Mouse (Mus musculus) cerebellum, postnatal 10 days (tissue): ENCODE data around the gene Wwox.

Source experiments
- DNase-seq, 2 experiments: peaks; one replicate each; pipeline ENCODE4 v3.0.0; 2021; ENCODE audit warnings: mixed read lengths in 2 of 2

The Wwox gene

GRCm38 (mm10) chr8:115045746-115046145, 606.3 kb downstream of the Wwox start:
- DNase-seq, result no peak

- DNase-seq, result no peak
These were observed 607.0 kb downstream of the Wwox start for GRCm38 (mm10) chr8:115046496-115046895.

GRCm38 (mm10) chr8:115058193-115058835, 618.9 kb downstream of the Wwox start:
- no peak for DNase-seq

GRCm38 (mm10) chr8:115063623-115064022, 624.2 kb downstream of the Wwox start:
- no peak for DNase-seq

GRCm38 (mm10) chr8:115064691-115065090, 625.2 kb downstream of the Wwox start:
- DNase-seq, result no peak

- DNase-seq, result no peak
These were observed 625.9 kb downstream of the Wwox start for GRCm38 (mm10) chr8:115065386-115065785.

GRCm38 (mm10) chr8:115066550-115067058, 627.1 kb downstream of the Wwox start:
- no peak for DNase-seq

GRCm38 (mm10) chr8:115068723-115069122, 629.3 kb downstream of the Wwox start:
- DNase-seq, result no peak

GRCm38 (mm10) chr8:115070225-115070624, 630.8 kb downstream of the Wwox start:
- no peak for DNase-seq

GRCm38 (mm10) chr8:115071231-115071630, 631.8 kb downstream of the Wwox start:
- DNase-seq, result no peak

GRCm38 (mm10) chr8:115078296-115078695, 638.8 kb downstream of the Wwox start:
- no peak for DNase-seq

GRCm38 (mm10) chr8:115081302-115082207, 642.1 kb downstream of the Wwox start:
- DNase-seq, result peak; percentile 60 to 77

- no peak for DNase-seq
These were observed 648.7 kb downstream of the Wwox start for GRCm38 (mm10) chr8:115088162-115088561.

- no peak for DNase-seq
These were observed 650.3 kb downstream of the Wwox start for GRCm38 (mm10) chr8:115089744-115090143.

GRCm38 (mm10) chr8:115090202-115090601, 650.7 kb downstream of the Wwox start:
- no peak for DNase-seq

GRCm38 (mm10) chr8:115095548-115095947, 656.1 kb downstream of the Wwox start:
- peak; percentile 53 to 54 for DNase-seq

GRCm38 (mm10) chr8:115097988-115098562, 658.6 kb downstream of the Wwox start:
- DNase-seq, result peak in 1 of 2 experiments; percentile 17

- no peak for DNase-seq
These were observed 669.9 kb downstream of the Wwox start for GRCm38 (mm10) chr8:115109309-115109708.

GRCm38 (mm10) chr8:115110423-115110822, 671.0 kb downstream of the Wwox start:
- DNase-seq, result no peak

GRCm38 (mm10) chr8:115112062-115112461, 672.6 kb downstream of the Wwox start:
- DNase-seq, result no peak

GRCm38 (mm10) chr8:115114498-115114897, 675.0 kb downstream of the Wwox start:
- DNase-seq, result no peak

- no peak for DNase-seq
These were observed 686.6 kb downstream of the Wwox start for GRCm38 (mm10) chr8:115126081-115126480.

- no peak for DNase-seq
These were observed 687.2 kb downstream of the Wwox start for GRCm38 (mm10) chr8:115126674-115127073.
